Mouse (Mus musculus): ENCODE data around the gene 1700001P01Rik. TPM values are rescaled to one million over a fixed set of nuclear protein-coding genes. Genes with fewer than 3 reads are reported as not detected.
A peak's percentile ranks its signal among the peaks of the same experiment; 100 is the strongest.

1700001P01Rik gene
- polyA plus RNA-seq, 1 experiment from 2014 or later, result not detected

GRCm38 (mm10) chr11:97817379-97817778, 41.7 kb upstream of the 1700001P01Rik start:
- H3K27me3 ChIP-seq, result no peaks in the 10 kb centered on the region
- no peaks in the 10 kb centered on the region for H3K9me3 ChIP-seq
- H3K4me2 ChIP-seq (replicated peaks), result 0 out of 2 replicates have a peak overlapping the region, but pooled peaks have one; percentile 22
- peaks cover 61% of the 10 kb centered on the region for H3K36me3 ChIP-seq
- H3K27ac ChIP-seq, result 0 out of 2 replicates have a peak overlapping the region, but pooled peaks have one; percentile 74
- 16% methylated on average over 5 of the region's 5 CpGs for WGBS
- H3K9ac ChIP-seq, result no peak overlapping the region
- no peak for ATAC-seq (ENCODE audit: insufficient number of reproducible peaks, insufficient read depth, low FRiP score, low TSS enrichment)
- peaks cover 65% of the 10 kb centered on the region for H3K4me1 ChIP-seq
- H3K4me3 ChIP-seq, result no peak overlapping the region

GRCm38 (mm10) chr11:97816916-97817315, 41.2 kb upstream of the 1700001P01Rik start:
- Histone ChIP-seq H3K27me3 (no peaks in the 10 kb centered on the region), H3K36me3 (peaks cover 61% of the 10 kb centered on the region), H3K4me1 (peaks cover 70% of the 10 kb centered on the region), H3K27ac (peak overlapping the region; percentile 46), H3K4me3 (no peak overlapping the region), H3K9me3 (no peaks in the 10 kb centered on the region), H3K4me2 (replicated peaks) (0 out of 2 replicates have a peak overlapping the region, but pooled peaks have one; percentile 22), H3K9ac (no peak overlapping the region)
- ATAC-seq (ENCODE audit: insufficient number of reproducible peaks, insufficient read depth, low FRiP score, low TSS enrichment), result no peak
- WGBS, result 28% methylated on average over 9 of the region's 9 CpGs

- Histone ChIP-seq H3K9me3 (no peaks in the 10 kb centered on the region), H3K4me2 (replicated peaks) (no peak overlapping the region), H3K36me3 (peaks cover 57% of the 10 kb centered on the region), H3K4me1 (peaks cover 77% of the 10 kb centered on the region), H3K27me3 (no peaks in the 10 kb centered on the region), H3K9ac (no peak overlapping the region), H3K27ac (peak overlapping the region; percentile 46; the same call in 1 of the 2 replicates), H3K4me3 (no peak overlapping the region)
- ATAC-seq (ENCODE audit: insufficient number of reproducible peaks, insufficient read depth, low FRiP score, low TSS enrichment), result no peak
- WGBS, result 58% methylated on average over 5 of the region's 5 CpGs
These were observed 40.5 kb upstream of the 1700001P01Rik start for GRCm38 (mm10) chr11:97816176-97816575.

GRCm38 (mm10) chr11:97815736-97816135, 40.0 kb upstream of the 1700001P01Rik start:
- no peak overlapping the region for H3K4me2 ChIP-seq (replicated peaks)
- no peak overlapping the region for H3K4me3 ChIP-seq

GRCm38 (mm10) chr11:97813746-97814515, 38.2 kb upstream of the 1700001P01Rik start:
- Histone ChIP-seq H3K36me3 (peaks cover 46% of the 10 kb centered on the region), H3K4me2 (replicated peaks) (no peak overlapping the region), H3K27me3 (no peaks in the 10 kb centered on the region), H3K9ac (no peak overlapping the region), H3K4me3 (no peak overlapping the region), H3K27ac (no peak overlapping the region), H3K4me1 (peaks cover 93% of the 10 kb centered on the region), H3K9me3 (no peaks in the 10 kb centered on the region)
- WGBS, result 87% methylated on average over 17 of the region's 17 CpGs
- no peak for ATAC-seq (ENCODE audit: insufficient number of reproducible peaks, insufficient read depth, low FRiP score, low TSS enrichment)

More at GRCm38 (mm10) chr11:97815736-97816135, 40.0 kb upstream of the 1700001P01Rik start:
- no peaks in the 10 kb centered on the region for H3K27me3 ChIP-seq
- no peak for ATAC-seq (ENCODE audit: insufficient number of reproducible peaks, insufficient read depth, low FRiP score, low TSS enrichment)
- peaks cover 81% of the 10 kb centered on the region for H3K4me1 ChIP-seq
- no peak overlapping the region for H3K9ac ChIP-seq
- whole genome bisulfite sequencing, result 60% methylated on average over 11 of the region's 11 CpGs
- H3K36me3 ChIP-seq, result peaks cover 54% of the 10 kb centered on the region
- peak overlapping the region; percentile 46 for H3K27ac ChIP-seq
- no peaks in the 10 kb centered on the region for H3K9me3 ChIP-seq

- Histone ChIP-seq H3K9me3 (no peaks in the 10 kb centered on the region), H3K9ac (no peak overlapping the region), H3K27me3 (no peaks in the 10 kb centered on the region), H3K4me1 (peaks cover 93% of the 10 kb centered on the region), H3K27ac (peak overlapping the region; percentile 67; the same call in 1 of the 2 replicates), H3K4me3 (no peak overlapping the region), H3K36me3 (peaks cover 49% of the 10 kb centered on the region), H3K4me2 (replicated peaks) (no peak overlapping the region)
- 53% methylated on average over 7 of the region's 7 CpGs for WGBS
- no peak for ATAC-seq (ENCODE audit: insufficient number of reproducible peaks, insufficient read depth, low FRiP score, low TSS enrichment)
These were observed 37.4 kb upstream of the 1700001P01Rik start for GRCm38 (mm10) chr11:97813085-97813484.

GRCm38 (mm10) chr11:97812491-97812921, 36.8 kb upstream of the 1700001P01Rik start:
- Histone ChIP-seq H3K9ac (peak overlapping the region; percentile 29; the same call in 1 of the 2 replicates), H3K36me3 (peaks cover 51% of the 10 kb centered on the region), H3K4me1 (peaks cover 95% of the 10 kb centered on the region), H3K27me3 (no peaks in the 10 kb centered on the region), H3K9me3 (no peaks in the 10 kb centered on the region), H3K4me3 (0 out of 2 replicates have a peak overlapping the region, but pooled peaks have one; percentile 6), H3K4me2 (replicated peaks) (peak overlapping the region; percentile 16; the same call in 1 of the 2 replicates), H3K27ac (peak overlapping the region; percentile 67)
- ATAC-seq (ENCODE audit: insufficient number of reproducible peaks, insufficient read depth, low FRiP score, low TSS enrichment), result peak; percentile 37; the same call in 1 of the 2 replicates
- 21% methylated on average over 3 of the region's 3 CpGs for WGBS

GRCm38 (mm10) chr11:97811569-97812362, 36.0 kb upstream of the 1700001P01Rik start:
- no peaks in the 10 kb centered on the region for H3K27me3 ChIP-seq
- H3K9me3 ChIP-seq, result no peaks in the 10 kb centered on the region
- peak overlapping the region; percentile 67 for H3K27ac ChIP-seq
- H3K4me1 ChIP-seq, result peaks cover 94% of the 10 kb centered on the region
- H3K4me3 ChIP-seq, result no peak overlapping the region
- H3K36me3 ChIP-seq, result peaks cover 54% of the 10 kb centered on the region
- no peak for ATAC-seq (ENCODE audit: insufficient number of reproducible peaks, insufficient read depth, low FRiP score, low TSS enrichment)
- peak overlapping the region; percentile 29; the same call in 1 of the 2 replicates for H3K9ac ChIP-seq
- 32% methylated on average over 12 of the region's 13 CpGs for WGBS
- H3K4me2 ChIP-seq (replicated peaks), result no peak overlapping the region

GRCm38 (mm10) chr11:97810970-97811369, 35.3 kb upstream of the 1700001P01Rik start:
- Histone ChIP-seq H3K9ac (no peak overlapping the region), H3K4me2 (replicated peaks) (no peak overlapping the region), H3K27ac (no peak overlapping the region), H3K27me3 (no peaks in the 10 kb centered on the region), H3K4me3 (no peak overlapping the region), H3K36me3 (peaks cover 49% of the 10 kb centered on the region), H3K9me3 (no peaks in the 10 kb centered on the region), H3K4me1 (peaks cover 94% of the 10 kb centered on the region)
- ATAC-seq (ENCODE audit: insufficient number of reproducible peaks, insufficient read depth, low FRiP score, low TSS enrichment), result no peak
- WGBS, result 19% methylated on average over 3 of the region's 3 CpGs

- Histone ChIP-seq H3K4me3 (no peak overlapping the region), H3K9me3 (no peaks in the 10 kb centered on the region), H3K4me1 (peaks cover 94% of the 10 kb centered on the region), H3K9ac (no peak overlapping the region), H3K36me3 (peaks cover 43% of the 10 kb centered on the region), H3K27me3 (no peaks in the 10 kb centered on the region), H3K27ac (peak overlapping the region; percentile 8; the same call in 1 of the 2 replicates), H3K4me2 (replicated peaks) (no peak overlapping the region)
- ATAC-seq (ENCODE audit: insufficient number of reproducible peaks, insufficient read depth, low FRiP score, low TSS enrichment), result no peak
- WGBS, result 65% methylated on average over 7 of the region's 7 CpGs
These were observed 34.6 kb upstream of the 1700001P01Rik start for GRCm38 (mm10) chr11:97810356-97810755.

GRCm38 (mm10) chr11:97809235-97810121, 33.8 kb upstream of the 1700001P01Rik start:
- WGBS, result 53% methylated on average over 7 of the region's 7 CpGs
- Histone ChIP-seq H3K4me1 (peaks cover 95% of the 10 kb centered on the region), H3K4me3 (no peak overlapping the region), H3K36me3 (peaks cover 34% of the 10 kb centered on the region), H3K27ac (peak overlapping the region; percentile 65), H3K9me3 (no peaks in the 10 kb centered on the region), H3K4me2 (replicated peaks) (no peak overlapping the region), H3K27me3 (no peaks in the 10 kb centered on the region), H3K9ac (no peak overlapping the region)
- no peak for ATAC-seq (ENCODE audit: insufficient number of reproducible peaks, insufficient read depth, low FRiP score, low TSS enrichment)
